Mouse (Mus musculus): ENCODE data around the gene Naaladl2.

Naaladl2 gene

GRCm38 (mm10) chr3:23962961-23963621, 1181.0 kb downstream of the Naaladl2 start:
- no peak for DNase-seq (ENCODE audit: low spot score)

- DNase-seq (ENCODE audit: low spot score), result no peak
Observed at GRCm38 (mm10) chr3:23946182-23946581, 1197.9 kb downstream of the Naaladl2 start.

GRCm38 (mm10) chr3:23937299-23937698, 1206.8 kb downstream of the Naaladl2 start:
- peak; percentile 2 for DNase-seq (ENCODE audit: low spot score)

- DNase-seq (ENCODE audit: low spot score), result no peak
Observed at GRCm38 (mm10) chr3:23928097-23928496, 1216.0 kb downstream of the Naaladl2 start.

GRCm38 (mm10) chr3:23907682-23908081, 1236.4 kb downstream of the Naaladl2 start:
- no peak for DNase-seq (ENCODE audit: low spot score)

- DNase-seq (ENCODE audit: low spot score), result no peak
Observed at GRCm38 (mm10) chr3:23865688-23866087, 1278.4 kb downstream of the Naaladl2 start.

- DNase-seq (ENCODE audit: low spot score), result no peak
Observed at GRCm38 (mm10) chr3:23857275-23857674, 1286.8 kb downstream of the Naaladl2 start.

- DNase-seq (ENCODE audit: low spot score), result no peak
Observed at GRCm38 (mm10) chr3:23817585-23817984, 1326.5 kb downstream of the Naaladl2 start.

GRCm38 (mm10) chr3:23758746-23759145, 1385.3 kb downstream of the Naaladl2 start:
- peak; percentile 1 for DNase-seq (ENCODE audit: low spot score)

All from ovary, postnatal 14 days (tissue).